Mouse (Mus musculus) left cerebral cortex, postnatal 25 days (tissue): ENCODE measurements around the gene Gabrb1. TPM values are rescaled to one million over a fixed set of nuclear protein-coding genes. Genes with fewer than 3 reads are reported as not detected.
"Not testable (repeated sequence)": the region's sequence is repeated elsewhere in the genome, so short reads cannot be mapped to it uniquely, and the experiment has no call there.

ENCODE experiments used
- DNase-seq, 2 experiments: peaks; one replicate each; pipeline ENCODE4 v3.0.0; 2022; ENCODE audit warnings: low spot score in 2 of 2, mixed read lengths in 1 of 2
- intact Hi-C: fragments of 180-260 bp; cut with DNase I; formaldehyde crosslinking; loops from one replicate; pipeline ENCODE4 v1.15.1; 2025
- total RNA-seq, 2 experiments: library from RNA; stranded (reverse); gene quantifications; 2 replicates each; pipeline ENCODE4 v1.2.3; 2021

Gene Gabrb1
- total RNA-seq, 2 experiments from 2014 or later: 88.3 to 97.0 TPM

GRCm38 (mm10) chr5:71976133-71976532, 318.2 kb downstream of the Gabrb1 start:
- DNase-seq: no peak
- intact Hi-C loops: no loop called here

DNA sequence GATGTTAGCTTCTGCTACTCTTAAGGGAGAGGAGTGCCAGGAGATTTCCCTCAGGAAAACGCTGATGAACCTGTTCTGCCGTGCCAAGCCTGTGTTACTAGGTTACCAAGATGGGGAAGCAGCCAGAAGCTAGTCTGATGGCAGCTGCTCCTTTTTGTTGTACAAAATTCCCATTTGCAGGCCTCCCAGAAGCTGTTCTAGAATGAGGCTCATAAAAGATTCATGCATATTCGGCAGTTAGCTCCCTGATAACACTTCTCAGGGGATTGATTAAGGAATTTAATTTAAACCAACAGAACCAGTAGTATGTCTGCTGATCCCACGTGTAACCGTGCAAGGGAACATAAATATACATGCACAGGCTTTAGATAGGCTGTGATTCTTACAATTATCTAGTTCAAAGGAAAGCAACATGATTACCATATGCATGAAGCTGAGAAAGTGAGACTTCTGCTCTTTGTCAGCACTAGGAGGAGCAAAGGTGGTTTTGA, 318.7 kb downstream of the Gabrb1 start:
- intact Hi-C loops: no loop called here
- peak; percentile 61 to 89 for DNase-seq

- intact Hi-C loops: loop anchor here (5.0 kb wide), 1 partner anchor 76 kb away; no protein-coding TSS in a partner anchor
- no peak for DNase-seq
These were observed 328.6 kb downstream of the Gabrb1 start for GRCm38 (mm10) chr5:71986561-71986960.

DNA sequence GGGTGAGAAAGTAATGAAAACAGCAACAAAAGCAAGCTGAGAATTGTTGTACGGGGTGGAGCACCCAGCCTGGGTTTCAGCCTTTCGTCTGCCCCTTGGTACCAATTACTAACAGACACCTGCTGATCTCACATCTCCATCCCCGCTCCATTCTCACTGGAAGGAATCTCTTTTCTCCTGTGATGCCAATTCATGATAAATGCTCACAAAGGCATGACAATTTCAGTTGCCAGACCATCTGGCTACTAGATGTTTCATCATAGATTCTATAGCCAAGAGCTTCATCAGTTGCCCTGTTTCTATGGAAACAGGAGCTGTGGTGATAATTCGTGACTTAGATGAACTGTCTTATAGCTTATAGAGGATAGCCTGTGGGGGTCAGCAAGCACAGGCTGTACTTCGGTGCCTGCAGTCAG, 329.1 kb downstream of the Gabrb1 start:
- intact Hi-C loops: loop anchor here (5.0 kb wide), 1 partner anchor 75 kb away; no protein-coding TSS in a partner anchor
- peak; percentile 55 to 91 for DNase-seq

DNA sequence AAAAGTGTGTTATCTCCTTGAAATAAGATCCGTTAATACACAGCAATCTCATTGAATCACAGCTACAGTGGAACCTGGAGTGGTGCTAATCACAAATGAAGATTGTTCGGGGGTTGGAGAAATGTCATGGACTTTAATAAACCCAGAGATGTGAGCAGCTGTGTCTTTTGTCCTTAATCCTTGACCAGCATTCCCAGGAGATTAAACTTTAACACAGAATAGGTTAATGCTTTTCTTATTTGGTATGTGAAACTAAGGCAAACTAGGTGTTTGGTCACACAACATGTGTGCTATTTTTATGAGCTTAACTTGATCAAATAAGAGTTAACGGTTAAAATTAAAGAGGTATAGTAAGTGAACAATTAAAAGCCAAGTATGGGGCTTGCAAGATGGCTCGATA, 341.6 kb downstream of the Gabrb1 start:
- no peak for DNase-seq
- intact Hi-C loops: no loop called here

- intact Hi-C loops: no loop called here
- DNase-seq: no peak
These were observed 346.0 kb downstream of the Gabrb1 start for GRCm38 (mm10) chr5:72003811-72004435.

DNA sequence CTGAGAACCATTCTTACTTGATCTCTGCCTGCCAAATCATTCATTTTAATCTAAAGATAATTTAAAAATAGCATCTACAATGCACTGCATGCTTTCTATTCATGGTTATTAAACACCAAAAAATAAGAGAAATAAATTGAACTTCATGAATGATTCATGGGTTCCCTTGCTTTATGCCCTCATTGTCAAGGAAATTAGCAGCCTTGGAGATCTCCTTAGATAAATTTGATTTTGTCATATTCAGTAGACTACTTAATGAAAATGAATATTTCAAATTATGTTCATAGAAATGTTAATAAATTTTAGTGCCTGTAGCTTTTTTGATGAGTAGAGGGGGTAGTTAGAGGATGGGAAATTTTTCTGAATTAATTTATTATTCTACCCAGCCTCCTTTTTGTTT, 379.0 kb downstream of the Gabrb1 start:
- no peak for DNase-seq
- intact Hi-C loops: no loop called here

GRCm38 (mm10) chr5:72043226-72044151, 385.6 kb downstream of the Gabrb1 start:
- intact Hi-C loops: no loop called here
- no peak for DNase-seq

- intact Hi-C loops: no loop called here
These were observed 388.3 kb downstream of the Gabrb1 start for GRCm38 (mm10) chr5:72046261-72046660.

GRCm38 (mm10) chr5:72064079-72064478, 406.2 kb downstream of the Gabrb1 start:
- intact Hi-C loops: loop anchor here (5.0 to 10.0 kb wide), 2 partner anchors 77 to 149 kb away; no protein-coding TSS in a partner anchor
- peak in 1 of 2 experiments; percentile 48 for DNase-seq

More at GRCm38 (mm10) chr5:72046261-72046660, 388.3 kb downstream of the Gabrb1 start:
- DNase-seq: no peak

DNA sequence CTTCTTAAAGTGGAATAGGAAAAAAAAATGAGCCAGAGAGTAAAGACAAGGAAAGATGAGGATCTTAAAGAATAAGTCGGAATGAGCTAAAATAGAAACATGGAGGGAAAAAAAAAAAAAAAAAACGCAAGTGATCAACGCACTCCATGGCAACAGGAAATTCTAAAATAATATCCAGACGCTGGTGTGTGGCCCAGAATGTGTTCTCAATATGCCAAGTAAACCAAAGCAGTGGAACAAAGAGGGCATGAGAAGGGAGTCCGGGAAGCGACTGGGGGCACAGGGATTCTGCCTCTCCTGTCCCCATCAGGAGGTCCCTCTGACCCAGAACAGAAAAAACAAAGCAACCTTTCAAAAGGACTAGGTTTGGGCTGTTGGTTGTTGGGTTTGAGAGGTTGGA, 410.9 kb downstream of the Gabrb1 start:
- intact Hi-C loops: loop anchor here (10.0 kb wide), 1 partner anchor 154 kb away; no protein-coding TSS in a partner anchor
- peak; percentile 31 to 66 for DNase-seq

DNA sequence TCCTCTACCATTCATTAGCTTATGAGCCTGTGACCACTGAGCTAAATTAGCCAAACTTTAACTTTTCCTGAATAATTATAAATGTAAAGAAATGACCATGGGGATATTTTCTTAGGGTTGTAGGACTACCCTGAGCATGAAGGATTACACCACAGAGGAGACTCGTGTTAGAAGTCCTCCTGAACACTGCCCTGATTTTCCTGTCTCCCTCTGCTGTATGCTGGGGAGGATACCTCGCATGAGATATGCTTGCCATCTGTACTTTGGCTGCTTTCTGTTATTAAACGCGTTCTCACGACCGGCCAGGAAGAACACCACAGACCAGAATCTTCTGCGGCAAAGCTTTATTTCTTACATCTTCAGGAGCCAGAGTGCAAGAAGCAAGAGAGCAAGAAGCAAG, 411.5 kb downstream of the Gabrb1 start:
- intact Hi-C loops: loop anchor here (10.0 kb wide), 1 partner anchor 155 kb away; no protein-coding TSS in a partner anchor
- DNase-seq: not testable (repeated sequence)

- DNase-seq: no peak
- intact Hi-C loops: no loop called here
These were observed 418.9 kb downstream of the Gabrb1 start for GRCm38 (mm10) chr5:72076781-72077180.

GRCm38 (mm10) chr5:72086518-72086917, 428.6 kb downstream of the Gabrb1 start:
- intact Hi-C loops: no loop called here
- DNase-seq: no peak

- DNase-seq: peak; percentile 35 to 74
- intact Hi-C loops: loop anchor here (2.0 to 10.0 kb wide), 4 partner anchors 122 to 592 kb away; partner anchors contain the start of genes Gabra4 and Gabrb1
These were observed 436.7 kb downstream of the Gabrb1 start for GRCm38 (mm10) chr5:72094582-72094981.

- no peak for DNase-seq
- intact Hi-C loops: loop anchor here (2.0 to 10.0 kb wide), 3 partner anchors 180 to 592 kb away; partner anchors contain the start of genes Gabra4 and Gabrb1
These were observed 437.1 kb downstream of the Gabrb1 start for GRCm38 (mm10) chr5:72095015-72095414.

- intact Hi-C loops: no loop called here
- no peak for DNase-seq
These were observed 446.5 kb downstream of the Gabrb1 start for GRCm38 (mm10) chr5:72104274-72104921.

- intact Hi-C loops: no loop called here
- DNase-seq: no peak
These were observed 464.6 kb downstream of the Gabrb1 start for GRCm38 (mm10) chr5:72122414-72123037.

- intact Hi-C loops: no loop called here
- DNase-seq: peak in 1 of 2 experiments; percentile 10
These were observed 468.8 kb downstream of the Gabrb1 start for GRCm38 (mm10) chr5:72126681-72127080.
